10 mouse cellular contexts compared by ENCODE assay signal in genomic region chr2:128758724-128759340, GRCm38 (mm10). TPM values are rescaled to one million over a fixed set of nuclear protein-coding genes. Genes with fewer than 3 reads are reported as not detected.
DNase-seq lines count a peak whose midpoint lies in the region.
"Had no signal": no experiment of that assay in that cellular context is flagged by ENCODE, and none has a peak within 500 bp of the region (broad histone marks: within the 10 kb centered on the region; RNA-seq: fewer than 3 reads in every experiment).

No protein-coding gene starts in this region.

- peak; percentile 36 for DNase-seq in adrenal gland, postnatal 14 days
- DNase-seq in adrenal gland, adult 2 months = no peak
- peak; percentile 37 for DNase-seq in kidney, postnatal 10 days
- no peak for DNase-seq in kidney, adult 11 months
- DNase-seq in fibroblast of lung, adult 2 months (ENCODE audit: low read depth) = peak; percentile 33
- peak; percentile 31 for DNase-seq in lung, postnatal 36 days
- DNase-seq in frontal cortex, postnatal 36 days (ENCODE audit: low spot score in 2 of 2) = no peak
- no peak for DNase-seq in gastrocnemius, adult 8-10 months (ENCODE audit: low spot score in 2 of 2)
- DNase-seq: cerebellum, adult 8-10 months; forebrain, postnatal 0 days had no signal

RNA-seq across cellular contexts. Expression of gene Tmem87b, which starts 59.1 kb away (rescaled TPM):
- total RNA-seq in adrenal gland, postnatal 14 days (2021) = 35.0 and 40.6 TPM in 2 replicates
- total RNA-seq in adrenal gland, adult 2 months (2021) = 10 to 100 TPM; 31.6 to 34.4 TPM
- 10.8 and 14.0 TPM in 2 replicates for polyA plus RNA-seq in adrenal gland, adult 2 months (2012; rRNA removed)
- total RNA-seq in gastrocnemius, adult 8-10 months (2022) = 10 to 100 TPM; 11.1 to 16.4 (median 14.1) TPM

Comparison
In these comparisons a context has a peak if more than half of its experiments do, and no peak if none do; other contexts are left out.
1. DNase-seq: peak in adrenal gland, postnatal 14 days (single experiment), kidney, postnatal 10 days (single experiment), fibroblast of lung, adult 2 months (single experiment) and lung, postnatal 36 days (single experiment); none in adrenal gland, adult 2 months (single experiment), kidney, adult 11 months (single experiment), frontal cortex, postnatal 36 days (0 of 2) and gastrocnemius, adult 8-10 months (0 of 2).